Mouse (Mus musculus): ENCODE data around the gene Sele. TPM values are rescaled to one million over a fixed set of nuclear protein-coding genes. Genes with fewer than 3 reads are reported as not detected.

Gene Sele
- total RNA-seq, 2 experiments from 2014 or later, result not detected

DNA sequence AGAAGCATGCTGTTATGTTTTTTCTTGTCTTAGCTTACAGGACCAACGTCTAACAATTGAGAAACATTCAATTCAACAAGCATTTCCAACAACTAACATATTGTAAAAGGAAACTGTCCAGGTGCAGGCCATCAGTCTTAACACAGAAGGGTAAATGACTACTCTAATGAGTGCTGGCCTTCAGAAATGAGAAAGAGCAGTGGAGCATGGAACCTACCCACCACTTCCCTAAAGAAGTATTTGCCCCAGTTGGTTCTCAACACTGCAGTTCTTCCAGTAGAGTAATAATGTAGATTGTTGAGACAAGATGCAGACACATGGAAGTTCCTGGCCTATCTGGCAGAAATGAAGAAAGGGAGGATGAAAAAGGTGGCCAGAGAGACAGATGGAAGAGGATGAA lies 28.4 kb downstream of the Sele start:
- no peak for DNase-seq
- TF ChIP-seq CTCF (IDR thresholded peaks at IDR 0.05), result no peak
- intact Hi-C loops (cut with DNase I), result no loop called here
- Histone ChIP-seq H3K27ac (no peak overlapping the region), H3K4me3 (no peak overlapping the region)

DNA sequence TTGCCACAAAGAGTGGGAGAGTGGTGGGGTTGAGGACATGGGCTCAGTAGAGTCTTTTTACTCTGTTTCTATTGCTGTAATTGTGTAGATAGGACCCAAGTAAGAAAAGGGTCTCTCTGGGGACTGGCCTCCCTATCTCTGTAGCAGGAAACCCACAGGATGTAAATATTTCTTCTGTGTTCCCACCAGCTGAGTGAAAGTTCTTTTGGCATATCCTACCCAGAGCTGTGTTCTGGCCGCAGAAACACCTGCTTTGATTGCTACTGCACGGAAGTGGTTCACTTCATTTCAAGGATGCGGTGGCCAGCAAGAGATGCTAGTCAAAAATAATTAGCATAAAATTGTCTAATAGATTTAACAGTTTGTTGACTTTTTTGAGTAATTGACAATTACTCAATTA lies 29.0 kb downstream of the Sele start:
- no peak for TF ChIP-seq CTCF (IDR thresholded peaks at IDR 0.05)

DNA sequence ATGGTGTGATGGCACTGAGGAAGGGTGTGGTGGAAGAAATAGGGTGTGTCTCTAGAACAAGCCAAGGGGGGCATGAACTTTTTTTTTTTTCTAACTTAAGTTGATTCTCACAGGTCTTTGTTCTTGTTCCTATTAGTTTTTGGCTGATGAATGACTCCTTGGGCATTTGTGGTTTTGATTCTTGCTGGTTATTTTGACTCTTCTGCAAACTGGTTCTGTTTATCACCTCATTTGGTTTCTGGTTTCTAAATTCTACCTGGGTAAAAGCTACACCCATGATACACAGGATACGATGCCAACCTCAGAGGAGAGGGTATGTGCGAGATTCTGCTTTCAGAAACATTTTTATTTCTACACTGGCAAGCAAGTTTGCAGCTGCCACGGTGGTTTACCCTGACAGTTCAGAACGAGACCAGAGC lies 30.3 kb downstream of the Sele start:
- intact Hi-C loops (cut with DNase I), result no loop called here
- DNase-seq, result no peak
- Histone ChIP-seq H3K27ac (no peak overlapping the region), H3K4me3 (no peak overlapping the region)
- TF ChIP-seq CTCF (IDR thresholded peaks at IDR 0.05), result no peak

More for the DNA sequence above, 29.0 kb downstream of the Sele start:
- intact Hi-C loops (cut with DNase I), result no loop called here
- DNase-seq, result no peak
- no peak overlapping the region for H3K27ac ChIP-seq
- H3K4me3 ChIP-seq, result no peak overlapping the region

DNA sequence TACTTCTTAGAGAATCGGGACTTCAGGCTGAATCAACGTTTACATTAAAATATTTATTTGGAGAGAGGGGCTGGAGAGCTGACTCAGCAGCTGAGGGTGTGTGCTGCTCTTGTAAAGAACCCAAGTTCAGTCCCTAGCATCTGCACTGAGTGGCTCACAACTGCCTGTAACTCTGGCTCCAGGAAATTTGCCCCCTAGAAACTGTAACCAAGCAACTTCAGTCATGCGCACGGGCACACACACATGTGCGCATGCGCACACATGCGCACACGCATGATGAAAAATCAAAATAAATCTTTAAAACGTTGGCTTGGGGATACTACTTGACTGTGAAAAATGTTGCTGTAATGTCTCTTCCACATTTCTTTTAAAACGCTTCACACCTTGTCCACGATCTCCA lies 31.1 kb downstream of the Sele start:
- intact Hi-C loops (cut with DNase I), result no loop called here
- TF ChIP-seq CTCF (IDR thresholded peaks at IDR 0.05), result no peak
- DNase-seq, result no peak
- no peak overlapping the region for H3K27ac ChIP-seq
- H3K4me3 ChIP-seq, result no peak overlapping the region

DNA sequence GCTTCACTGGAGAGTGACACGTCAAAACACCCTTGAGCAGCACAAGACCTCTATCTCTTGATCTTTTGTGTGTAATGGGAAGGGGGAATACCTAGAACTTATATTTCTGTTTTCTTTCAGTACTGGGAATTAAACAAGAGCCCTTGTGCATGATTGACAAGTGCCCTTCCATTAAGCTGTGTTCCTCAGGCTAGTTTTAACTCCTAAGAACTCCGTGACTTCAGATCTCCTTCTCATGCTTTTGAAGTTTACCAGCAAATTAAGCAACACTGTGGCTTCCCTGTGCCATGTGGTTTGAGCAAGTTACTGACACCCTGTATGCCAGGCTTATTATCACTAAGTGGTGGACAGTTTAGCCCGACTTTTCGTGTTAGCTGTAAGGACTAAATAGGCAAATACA lies 35.0 kb downstream of the Sele start:
- no peak for TF ChIP-seq CTCF (IDR thresholded peaks at IDR 0.05)
- Histone ChIP-seq H3K4me3 (no peak overlapping the region), H3K27ac (no peak overlapping the region)
- no peak for DNase-seq
- intact Hi-C loops (cut with DNase I), result no loop called here

DNA sequence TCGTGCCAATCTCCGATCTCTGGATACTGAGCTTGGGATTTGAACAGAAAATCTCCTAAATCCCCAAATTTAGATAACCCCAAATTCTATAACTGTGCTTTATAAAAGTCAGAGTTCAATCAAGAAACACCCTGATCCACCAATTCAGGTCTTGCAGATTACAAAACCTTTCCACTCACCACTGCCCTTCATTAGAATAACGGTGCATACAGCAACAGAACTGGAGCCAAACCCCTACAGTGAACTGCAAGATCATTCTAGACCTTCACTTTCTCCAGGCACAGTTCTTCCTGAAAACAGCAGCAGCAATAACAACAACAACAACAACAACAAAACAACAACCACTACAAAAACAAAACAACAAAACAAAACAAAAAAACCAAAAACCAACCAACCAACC lies 38.8 kb downstream of the Sele start:
- TF ChIP-seq CTCF (IDR thresholded peaks at IDR 0.05), result no peak
- intact Hi-C loops (cut with DNase I), result no loop called here
- Histone ChIP-seq H3K27ac (no peak overlapping the region), H3K4me3 (no peak overlapping the region)
- no peak for DNase-seq

DNA sequence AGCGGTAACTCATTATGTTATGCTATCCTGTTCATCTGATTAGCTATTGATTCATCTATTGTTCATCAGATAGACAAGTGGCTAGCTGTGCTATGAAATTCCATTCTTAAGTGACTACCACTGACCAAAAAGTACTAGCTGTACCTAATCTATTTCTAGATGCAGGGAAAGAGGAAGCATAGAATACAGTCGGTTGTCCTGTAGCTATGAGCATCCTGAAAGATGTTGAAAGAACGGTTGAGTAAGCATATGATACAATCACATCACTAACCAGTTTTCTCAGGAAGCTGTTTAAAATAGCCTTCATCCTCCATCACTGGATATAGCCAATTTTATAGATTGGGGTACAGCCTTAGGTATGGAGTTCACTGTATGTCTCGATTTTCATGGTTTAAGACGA lies 39.8 kb downstream of the Sele start:
- TF ChIP-seq CTCF (IDR thresholded peaks at IDR 0.05), result no peak
- H3K27ac ChIP-seq, result no peak overlapping the region
- intact Hi-C loops (cut with DNase I), result no loop called here
- no peak for DNase-seq
- no peak overlapping the region for H3K4me3 ChIP-seq

DNA sequence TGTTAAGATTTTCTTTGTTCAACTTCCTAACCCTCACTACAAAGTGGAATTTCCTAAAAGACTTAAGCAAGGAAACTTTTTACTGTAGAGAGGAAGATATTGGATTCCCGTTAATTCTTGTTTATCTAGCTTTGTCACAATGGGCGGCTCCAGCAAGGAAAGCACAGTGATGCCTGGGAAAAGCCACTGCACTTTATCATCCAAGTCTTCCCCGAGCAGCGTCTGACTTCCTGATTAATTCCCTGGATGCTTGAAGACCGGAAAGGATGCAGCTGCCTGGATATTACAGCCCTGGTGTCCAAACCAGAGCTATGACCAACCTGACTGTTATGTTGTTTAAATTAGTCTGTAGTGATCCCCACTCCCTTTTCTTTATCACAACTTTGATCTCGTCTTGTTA lies 48.7 kb downstream of the Sele start:
- intact Hi-C loops (cut with DNase I), result no loop called here
- no peak for TF ChIP-seq CTCF (IDR thresholded peaks at IDR 0.05)
- H3K4me3 ChIP-seq, result no peak overlapping the region
- DNase-seq, result no peak
- H3K27ac ChIP-seq, result no peak overlapping the region

DNA sequence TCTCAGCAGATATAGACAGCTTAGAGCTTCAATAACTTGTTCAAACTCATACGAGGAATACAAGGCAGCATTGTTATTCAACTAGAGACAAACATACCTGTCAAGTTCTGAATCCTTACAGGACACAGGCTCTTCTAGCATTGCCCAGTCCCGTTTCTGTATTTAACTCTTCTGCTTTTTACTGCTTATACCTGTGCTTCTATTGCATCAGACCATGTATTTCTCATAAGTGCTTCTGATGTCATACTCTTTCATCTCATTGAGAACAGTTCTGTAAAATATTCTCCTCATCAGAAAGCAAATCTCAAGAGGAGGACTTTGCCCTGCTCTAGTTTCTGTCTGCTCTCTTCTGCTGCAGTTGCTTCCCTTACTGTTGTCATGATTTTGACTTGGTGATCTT lies 49.9 kb downstream of the Sele start:
- H3K4me3 ChIP-seq, result no peak overlapping the region
- no peak overlapping the region for H3K27ac ChIP-seq
- intact Hi-C loops (cut with DNase I), result no loop called here
- no peak for DNase-seq
- TF ChIP-seq CTCF (IDR thresholded peaks at IDR 0.05), result no peak

DNA sequence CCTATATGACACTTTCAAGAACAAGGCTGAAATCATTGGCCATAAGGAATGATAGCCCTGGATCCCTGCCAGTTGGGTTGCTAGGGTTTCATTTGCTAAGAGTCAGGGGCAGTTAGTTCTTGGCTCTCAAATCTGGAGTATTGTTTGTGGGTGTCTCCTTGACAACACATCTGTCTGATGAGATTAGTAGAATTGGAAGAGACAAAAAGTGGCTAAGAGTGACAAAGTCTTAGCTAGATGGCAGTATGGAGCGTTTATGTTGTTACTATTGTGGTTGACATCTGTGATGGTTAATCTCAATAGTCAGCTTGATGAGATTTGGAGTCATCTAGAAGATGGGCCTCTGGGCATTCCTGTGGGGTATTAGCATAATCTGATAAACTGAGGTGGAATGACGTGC lies 50.3 kb downstream of the Sele start:
- DNase-seq, result no peak
- no peak for TF ChIP-seq CTCF (IDR thresholded peaks at IDR 0.05)
- H3K4me3 ChIP-seq, result no peak overlapping the region
- intact Hi-C loops (cut with DNase I), result no loop called here
- H3K27ac ChIP-seq, result no peak overlapping the region

Other genes with a start within 250 kb of the Sele start
- 1 to 10 TPM; 4.3 to 5.9 TPM for gene Scyl3, start 119.1 kb upstream of the Sele start, total RNA-seq (2021)
- under 1 TPM; 0.20 to 0.28 TPM for gene BC055324, start 53.4 kb upstream of the Sele start, total RNA-seq (2021)
- 1 to 10 TPM; 3.0 to 4.2 TPM for gene Mettl18, start 53.3 kb upstream of the Sele start, total RNA-seq (2021)
- gene Sell, start 13.7 kb downstream of the Sele start, total RNA-seq (2021), result under 1 TPM in 1 of 2 experiments, not detected in 1; 0.15 TPM
- gene Selp, start 67.0 kb downstream of the Sele start, total RNA-seq (2021), result under 1 TPM; 0.42 to 0.54 TPM
- under 1 TPM; 0.05 to 0.08 TPM for gene F5, start 103.6 kb downstream of the Sele start, total RNA-seq (2021)
- gene Slc19a2, start 200.8 kb downstream of the Sele start, total RNA-seq (2021), result 1 to 10 TPM; 2.6 to 2.8 TPM
- gene Ccdc181, start 227.4 kb downstream of the Sele start, total RNA-seq (2021), result 10 to 100 TPM; 11.2 to 11.8 TPM